Mouse (Mus musculus): Measurements from ENCODE around the gene Lin28a.

DNA sequence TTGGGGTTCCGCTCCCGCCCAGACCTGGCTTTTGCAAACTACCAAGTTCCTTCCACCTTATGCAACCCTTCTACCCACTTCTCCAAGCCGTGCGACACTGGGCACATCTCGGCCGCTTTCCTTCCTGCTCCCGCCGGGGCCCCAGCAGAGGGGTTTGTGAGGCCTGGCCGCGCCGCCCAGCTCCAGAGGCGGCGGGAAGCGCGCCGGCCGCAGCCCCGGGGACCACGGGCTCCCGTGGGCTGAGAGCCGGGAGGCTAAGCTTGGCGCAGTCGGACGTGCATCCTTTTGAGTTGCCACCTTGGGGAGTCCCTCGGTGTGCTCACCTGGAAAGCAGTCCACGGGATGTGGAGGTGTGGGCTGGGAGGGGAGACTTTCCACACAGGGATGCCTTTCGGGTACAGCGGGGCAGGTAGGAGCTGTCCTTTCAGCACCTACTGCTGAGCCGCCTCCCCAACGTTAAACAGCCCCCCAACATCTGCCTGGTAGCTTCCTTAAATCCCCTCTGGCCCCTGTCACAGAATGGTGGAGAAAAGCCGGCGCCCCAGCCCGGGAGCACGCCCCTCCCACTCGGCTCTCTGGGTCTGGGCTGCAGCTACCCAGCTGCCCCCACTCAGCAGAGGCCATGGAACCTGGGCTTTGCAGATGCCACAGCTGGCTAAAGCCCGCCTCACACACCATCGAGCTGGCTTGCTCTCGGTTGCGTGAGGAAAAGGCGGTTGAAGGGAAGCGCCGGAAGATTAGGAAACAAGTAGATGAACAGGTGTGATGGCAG lies 50.3 kb downstream of the Lin28a start, which contains the start of gene Hmgn2:
- no peak for TF ChIP-seq CTCF (IDR thresholded peaks at IDR 0.05; ENCODE audit: low read depth)
- TF ChIP-seq EP300 (IDR thresholded peaks at IDR 0.05; ENCODE audit: low read depth): no peak
